Mouse (Mus musculus) heart, postnatal 0 days (tissue): ENCODE measurements around the gene Zfr2.

ENCODE experiments used
- CTCF ChIP-seq: IDR thresholded peaks from 2 replicates; pipeline ENCODE4 v1.5.1; 2016; ENCODE audit warnings: antibody characterized with exemption, control low read depth, low read depth
- EP300 ChIP-seq: IDR thresholded peaks from 2 replicates; pipeline ENCODE4 v1.6.1; 2016; ENCODE audit warnings: antibody characterized with exemption, low read depth

- TF ChIP-seq CTCF = no peak
- TF ChIP-seq EP300 = no peak
These were observed 58.7 kb downstream of the Zfr2 start, which contains the start of gene Tjp3 for GRCm38 (mm10) chr10:81291511-81292104.
